Mouse (Mus musculus) erythroblast, adult 5-6 weeks (primary cell): Measurements from ENCODE around the gene Chl1. TPM values are rescaled to one million over a fixed set of nuclear protein-coding genes. Genes with fewer than 3 reads are reported as not detected.

Experiments
- ATAC-seq: replicated peaks from 2 replicates; pipeline ENCODE4 v1.8.0; 2016; ENCODE audit warnings: moderate number of reproducible peaks, mild to moderate bottlenecking, moderate TSS enrichment, inconsistent platforms; ENCODE audit not compliant: poor library complexity, low FRiP score, severe bottlenecking
- total RNA-seq, 2 experiments: library from RNA; stranded (forward) in 1 of 2; stranded (reverse) in 1 of 2; fragments of 150-400 nt in 1 of 2; fragments of 200-764, 138-1000 nt in 1 of 2; gene quantifications; 2 replicates each; pipeline versions ENCODE4 v1.2.3 to v1.2.4; 2015 to 2017; ENCODE audit warnings: low replicate concordance in 2 of 2

Gene Chl1
- total RNA-seq (2015; ENCODE audit: low replicate concordance) (not detected in 2 replicates), total RNA-seq (2017; ENCODE audit: low replicate concordance) (not detected in 2 replicates)

DNA sequence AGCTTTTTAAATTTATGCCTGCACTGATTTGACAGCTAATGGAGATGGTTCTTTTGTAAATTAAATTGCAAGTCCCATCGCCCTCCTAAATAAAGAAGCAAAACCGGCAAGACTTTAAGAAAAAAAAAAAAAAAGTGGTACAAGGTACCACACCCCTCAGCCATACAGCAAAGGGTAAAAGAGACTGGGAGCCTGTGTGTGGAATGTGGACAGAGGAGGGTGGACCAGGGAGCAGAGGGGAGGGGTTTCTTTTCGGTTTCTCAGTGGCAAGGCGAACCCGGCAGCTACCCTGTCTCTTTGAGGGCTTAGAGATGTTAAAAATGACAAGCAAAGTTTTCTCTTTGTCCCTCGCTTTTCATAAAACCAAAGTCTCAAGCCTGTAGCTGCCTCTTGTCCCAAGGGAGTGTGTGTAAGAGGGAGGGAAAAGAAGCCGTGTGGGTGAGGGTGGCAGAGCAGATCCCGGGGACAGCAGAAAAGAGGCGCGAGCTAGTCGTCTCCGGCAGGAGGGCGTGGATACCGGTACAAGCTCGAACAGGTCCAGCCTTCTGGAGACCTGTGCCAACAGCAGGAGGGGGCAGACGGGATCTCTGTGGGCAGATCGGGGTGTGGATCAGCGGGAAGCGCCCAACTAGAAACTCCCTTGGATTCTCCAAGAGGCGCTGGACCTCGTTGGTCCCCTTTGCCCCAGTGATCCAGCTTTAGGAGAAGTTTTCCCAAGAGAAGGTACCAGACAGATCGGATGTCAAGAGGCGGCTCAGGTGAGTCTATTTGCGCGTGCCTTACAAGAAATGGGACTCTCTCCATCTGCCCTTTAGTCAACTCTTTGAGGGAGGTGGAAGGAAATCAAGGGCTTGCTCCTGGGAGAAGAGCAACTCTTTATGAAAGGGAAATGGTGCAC is at the start of gene Chl1:
TSS of gene Chl1 (plus strand) at position 195 of the 898 bp plus-strand sequence.
- no peak for ATAC-seq

DNA sequence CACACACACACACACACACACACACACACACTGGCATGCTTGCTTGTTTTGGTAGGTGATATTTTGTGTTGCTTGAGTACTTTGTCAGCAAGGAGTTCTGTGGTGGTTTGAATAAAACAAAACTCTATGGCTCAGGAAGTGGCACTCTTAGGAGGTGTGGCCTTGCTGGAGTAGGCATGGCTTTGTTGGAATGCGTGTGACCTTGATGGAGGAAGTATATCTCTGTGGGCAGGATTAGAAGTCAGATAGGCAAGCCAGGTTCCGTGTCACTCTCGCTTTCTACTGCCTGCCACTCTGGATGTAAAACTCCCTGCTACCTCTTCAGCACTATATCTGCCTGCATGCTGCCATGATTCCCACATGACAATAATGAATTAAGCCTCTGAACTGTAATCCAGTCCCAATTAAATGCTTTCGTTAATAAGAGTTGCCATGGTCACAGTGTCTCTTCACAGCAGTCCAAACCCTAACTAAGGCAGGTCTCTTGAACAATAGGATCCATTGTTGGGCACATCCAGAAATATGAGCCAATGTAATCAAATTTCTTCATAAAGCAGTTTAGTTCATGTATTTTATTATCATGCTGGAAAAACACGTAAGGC is 44.8 kb upstream of the Chl1 start:
- no peak for ATAC-seq

DNA sequence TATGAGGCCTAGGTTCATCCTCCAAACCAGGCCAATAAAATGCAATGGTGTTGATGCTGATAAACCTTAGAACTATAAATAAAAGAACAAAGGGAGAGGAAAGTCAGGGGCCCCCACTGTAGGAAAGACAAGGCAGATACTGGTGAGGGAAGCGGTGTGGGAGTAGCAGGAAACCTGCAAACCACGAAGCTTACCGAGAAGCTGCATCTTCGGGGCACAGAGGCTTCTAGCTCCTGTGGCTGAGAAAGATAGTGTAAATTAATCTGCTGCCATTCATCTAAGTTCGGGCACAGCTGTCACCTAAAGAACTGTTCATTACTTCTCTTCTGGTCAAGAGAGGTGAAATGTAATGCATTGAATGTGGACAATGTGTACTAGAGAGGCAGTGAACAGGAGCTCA is 37.1 kb upstream of the Chl1 start:
- no peak for ATAC-seq

DNA sequence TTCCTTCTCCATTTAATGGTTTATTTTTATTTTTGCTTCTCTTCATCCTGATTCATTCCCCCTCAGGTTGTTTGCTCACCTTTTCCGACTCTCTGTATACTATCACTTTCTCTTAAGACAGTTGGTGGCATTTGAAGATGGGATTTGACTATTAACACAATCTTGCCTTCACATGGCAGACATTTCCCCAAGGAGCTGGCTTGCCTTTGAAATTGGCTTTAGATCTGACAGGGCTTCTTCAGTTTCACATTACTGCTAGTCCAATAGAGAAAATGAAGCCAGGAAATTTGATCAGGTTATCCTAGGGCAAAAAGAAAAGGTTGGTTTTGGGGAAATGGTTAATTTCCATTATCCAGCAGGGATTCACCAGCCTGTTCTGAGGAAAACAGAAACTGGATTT is 23.2 kb upstream of the Chl1 start:
- ATAC-seq: no peak

DNA sequence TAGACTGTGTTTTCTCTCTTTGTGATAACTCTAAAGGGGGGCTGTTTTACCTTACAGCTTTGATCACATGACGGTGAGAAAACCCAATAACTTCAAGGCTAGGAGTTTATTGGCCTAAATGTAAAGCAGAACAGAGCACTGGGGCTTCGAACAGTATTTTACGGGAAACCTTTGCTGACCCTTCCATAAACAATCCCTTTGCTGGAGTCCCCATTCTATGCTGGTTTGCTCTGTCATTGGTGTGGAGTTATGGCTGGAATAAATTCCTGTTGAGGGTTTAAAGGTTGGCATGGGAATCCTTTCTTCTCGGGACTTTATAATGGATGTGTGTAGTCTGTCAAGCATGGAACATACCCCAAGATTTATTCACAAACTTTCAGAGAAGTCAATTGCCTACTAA is 12.0 kb upstream of the Chl1 start:
- ATAC-seq: no peak

DNA sequence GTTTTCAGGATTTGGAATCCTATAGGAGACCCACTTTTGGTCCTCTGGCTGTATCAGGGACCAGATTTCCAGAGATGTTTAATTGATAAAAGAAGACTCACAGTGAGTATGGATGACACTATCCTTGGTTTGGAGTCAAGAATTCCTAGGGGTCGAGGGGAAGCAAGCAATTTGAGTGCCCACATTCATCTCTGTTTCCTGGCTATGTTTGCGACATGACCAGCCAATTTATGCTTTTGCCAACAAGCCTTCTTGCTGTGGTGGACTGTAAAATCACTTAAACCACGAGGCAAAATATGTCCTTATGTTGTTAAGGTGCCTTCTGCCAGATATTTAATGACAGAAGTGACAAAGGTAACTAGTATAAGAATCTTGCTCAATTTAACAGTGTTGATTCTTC is 6.3 kb upstream of the Chl1 start:
- no peak for ATAC-seq

DNA sequence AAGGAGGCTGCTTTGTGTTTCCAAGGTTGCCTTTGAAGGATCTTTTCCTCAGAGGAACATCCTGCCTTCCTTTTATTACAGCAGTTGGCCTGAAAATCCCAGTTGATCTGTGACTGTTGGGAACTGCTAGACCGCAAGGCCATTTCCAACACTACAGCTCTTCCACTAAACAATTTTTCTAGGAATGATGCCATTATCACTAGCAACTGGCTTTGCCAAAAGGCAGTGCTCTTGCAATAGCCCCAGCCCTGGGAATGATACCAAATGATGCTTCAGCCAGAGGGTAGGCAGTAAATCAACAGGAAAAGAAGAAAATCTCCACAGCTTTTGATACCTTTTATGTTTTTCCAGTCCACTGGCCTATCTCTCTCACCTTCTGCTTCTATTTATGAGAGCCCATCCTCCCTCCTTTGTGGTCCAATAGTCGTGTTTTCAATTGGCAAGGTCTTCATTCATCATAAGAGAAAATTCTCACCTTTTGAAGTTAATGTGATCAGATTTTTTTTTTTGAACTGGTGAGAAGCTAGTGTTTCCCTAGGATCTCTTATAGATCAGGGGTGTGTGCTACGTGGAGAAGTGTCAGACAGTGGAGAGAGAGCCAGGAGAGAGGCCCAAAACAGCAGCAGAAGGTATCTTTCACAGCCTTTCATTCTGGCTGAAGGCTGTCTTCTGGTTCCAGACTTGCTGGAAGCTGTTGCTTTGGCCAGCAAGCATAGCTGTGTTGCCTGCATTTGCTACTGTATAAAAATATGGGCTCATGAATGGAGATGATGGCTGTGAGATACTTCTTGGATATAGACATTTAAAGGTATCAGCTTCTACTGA is 2.4 kb upstream of the Chl1 start:
- ATAC-seq: no peak

DNA sequence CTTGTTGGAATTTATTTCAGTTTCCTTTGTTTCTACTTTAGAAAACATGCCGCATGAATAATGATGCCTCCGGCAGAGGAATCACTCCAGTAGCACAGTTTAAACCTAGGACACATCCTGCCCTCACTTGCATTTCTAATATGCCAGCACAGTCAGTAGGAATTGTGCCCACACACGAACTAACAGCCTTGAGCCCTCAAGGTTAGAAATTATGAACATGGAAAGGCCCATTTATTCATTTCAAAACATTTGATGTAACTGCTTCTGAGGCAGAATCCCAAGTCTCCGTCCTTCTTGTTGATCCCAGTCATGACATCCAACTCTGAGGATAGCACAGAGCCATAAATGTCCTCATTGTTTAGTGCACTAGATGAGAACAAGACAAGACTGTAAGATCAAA is 790 bp upstream of the Chl1 start:
- no peak for ATAC-seq

DNA sequence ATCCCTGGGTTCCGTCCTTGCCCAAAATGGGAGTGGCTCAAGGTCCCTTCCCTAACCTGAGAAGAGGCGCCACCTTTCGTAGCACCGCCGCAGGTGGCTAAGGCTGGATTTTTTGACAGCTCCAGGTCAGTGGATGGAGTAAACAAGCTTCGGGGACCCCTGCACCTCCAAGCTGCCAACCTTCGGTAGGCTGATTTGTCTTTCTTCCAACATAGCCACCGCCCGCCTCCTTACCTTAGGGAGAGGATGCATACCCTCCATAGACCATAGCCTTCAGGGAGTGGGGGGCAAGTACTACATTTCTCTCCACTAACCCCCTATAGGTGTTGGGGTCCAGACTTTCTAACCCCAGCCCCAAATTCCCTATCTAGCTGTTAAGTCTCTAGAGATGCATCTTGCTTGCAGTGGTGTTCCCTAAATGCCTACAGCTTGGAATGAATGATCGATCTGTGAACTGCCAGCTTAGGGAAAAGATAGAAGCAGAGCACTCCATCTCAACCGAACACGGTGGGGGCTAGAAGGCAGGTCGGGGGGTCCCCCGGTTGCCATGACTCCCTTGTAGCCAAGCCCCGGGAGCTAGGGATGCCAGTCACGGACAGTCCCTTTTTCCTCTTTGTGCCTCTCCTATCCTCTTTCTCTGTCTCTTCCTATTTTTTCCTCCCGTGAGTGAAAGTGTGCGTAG is 1.0 kb downstream of the Chl1 start:
- no peak for ATAC-seq

DNA sequence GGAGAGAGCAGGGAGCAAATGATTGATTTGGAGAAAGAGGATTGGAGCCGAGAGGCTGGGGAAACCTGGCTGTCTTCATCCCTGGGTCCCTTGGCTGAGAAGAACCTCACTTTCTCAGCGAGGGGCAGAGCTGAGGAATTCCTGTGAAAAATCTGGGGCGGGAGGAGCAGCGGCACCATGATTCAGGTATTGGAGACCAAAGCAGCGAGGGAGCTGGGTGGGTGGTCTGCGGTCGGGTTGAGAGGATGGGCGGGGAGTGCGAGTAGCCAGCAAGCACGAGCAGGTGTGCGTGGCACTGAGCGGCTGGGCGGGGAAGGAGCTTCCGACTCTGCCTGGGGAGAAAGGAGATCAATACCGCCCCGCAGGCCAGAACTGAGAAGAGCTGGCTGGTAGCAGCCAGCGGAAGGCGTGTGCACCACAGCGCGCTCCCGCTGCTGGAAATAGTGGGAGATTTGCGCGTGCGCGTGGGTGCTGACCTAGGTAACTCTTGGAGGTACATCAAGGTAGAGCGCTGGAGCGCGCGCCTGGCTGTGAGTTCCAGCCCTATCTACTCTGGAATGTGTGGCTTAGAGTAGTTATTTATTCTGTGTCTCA is 1.7 kb downstream of the Chl1 start:
- no peak for ATAC-seq

DNA sequence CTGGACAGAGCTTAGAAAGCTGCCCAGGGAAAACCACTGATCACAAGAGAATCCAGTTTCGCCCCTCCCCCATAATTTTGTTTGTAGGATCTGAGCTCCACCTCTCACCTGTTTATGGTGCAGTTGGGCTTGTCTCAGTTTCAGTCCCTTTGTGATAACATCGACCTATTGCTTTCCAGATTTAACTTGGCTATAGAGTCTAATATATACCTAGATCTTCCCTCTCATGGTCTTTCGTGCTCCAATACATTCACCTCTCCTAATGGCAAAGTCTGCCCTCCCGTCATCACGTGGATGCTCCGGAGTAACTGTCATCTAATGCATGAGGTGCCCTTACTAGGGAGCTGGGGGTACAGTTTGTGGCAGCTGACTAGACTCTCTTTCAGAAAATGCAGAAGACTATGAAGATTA is 2.5 kb downstream of the Chl1 start:
- no peak for ATAC-seq

DNA sequence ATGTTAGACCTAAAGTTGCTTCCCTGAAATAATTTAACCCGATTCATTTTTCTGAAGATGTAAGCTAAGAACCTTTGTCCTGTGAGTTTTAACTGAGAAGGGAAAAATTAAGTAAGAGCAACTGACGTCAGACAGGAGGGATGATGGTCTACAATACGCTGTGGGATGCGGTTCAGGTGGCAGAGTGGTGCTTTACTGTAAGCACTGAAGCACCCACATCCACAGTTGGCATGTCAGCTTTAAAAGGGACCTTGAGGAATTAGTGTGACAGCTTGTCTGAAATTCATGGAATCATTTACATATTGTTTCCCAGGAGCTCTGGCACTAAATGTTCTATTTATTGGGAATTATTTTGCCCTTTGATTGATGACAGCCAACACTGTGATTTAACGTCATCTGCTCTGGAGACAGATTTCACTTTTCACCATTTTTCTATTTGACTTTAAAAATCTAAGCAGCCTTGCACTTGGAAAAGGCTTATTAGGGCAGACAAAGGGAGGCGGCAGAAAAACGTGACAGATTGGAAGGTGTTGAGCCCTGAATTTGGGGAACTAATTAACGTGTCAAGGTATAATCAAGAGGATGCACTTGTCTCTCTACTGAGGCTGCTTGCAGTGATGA is 3.3 kb downstream of the Chl1 start:
- no peak for ATAC-seq

DNA sequence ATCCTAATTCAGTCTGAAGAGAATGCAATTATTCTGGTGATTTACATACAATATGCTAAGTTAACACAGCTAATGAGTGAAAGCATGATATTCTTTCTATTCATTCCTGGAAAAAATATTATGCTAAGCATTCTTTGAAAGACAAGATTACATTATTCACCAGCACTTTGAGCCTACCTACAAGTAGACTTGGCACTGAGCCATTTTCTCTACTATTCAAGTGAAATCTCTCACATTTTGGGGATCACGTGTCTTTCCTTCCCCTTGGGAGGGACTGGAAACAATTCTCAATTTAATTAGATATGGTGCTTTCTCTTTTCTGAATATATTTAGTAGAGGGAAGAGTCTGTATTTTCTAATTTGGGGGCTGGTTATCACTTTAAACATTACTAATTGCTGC is 4.0 kb downstream of the Chl1 start:
- no peak for ATAC-seq

DNA sequence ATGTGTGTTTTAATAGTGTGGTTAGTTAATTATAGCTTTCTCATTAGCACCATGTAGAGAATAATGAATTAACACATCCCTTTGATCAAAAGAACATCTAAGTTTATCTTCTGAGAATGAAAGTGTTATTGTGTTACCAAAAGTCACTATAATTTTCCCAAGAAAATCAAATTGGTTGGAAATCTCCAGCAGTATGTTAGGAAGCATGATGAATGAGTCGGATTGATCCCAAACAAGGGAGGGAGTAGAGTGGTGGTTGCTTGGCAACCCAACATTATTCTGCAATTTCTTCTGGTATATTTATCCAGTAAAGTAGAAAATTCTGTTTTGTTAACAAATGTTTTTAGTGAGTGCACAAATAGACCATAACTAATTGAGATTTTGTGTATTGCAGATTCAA is 4.4 kb downstream of the Chl1 start:
- ATAC-seq: no peak

DNA sequence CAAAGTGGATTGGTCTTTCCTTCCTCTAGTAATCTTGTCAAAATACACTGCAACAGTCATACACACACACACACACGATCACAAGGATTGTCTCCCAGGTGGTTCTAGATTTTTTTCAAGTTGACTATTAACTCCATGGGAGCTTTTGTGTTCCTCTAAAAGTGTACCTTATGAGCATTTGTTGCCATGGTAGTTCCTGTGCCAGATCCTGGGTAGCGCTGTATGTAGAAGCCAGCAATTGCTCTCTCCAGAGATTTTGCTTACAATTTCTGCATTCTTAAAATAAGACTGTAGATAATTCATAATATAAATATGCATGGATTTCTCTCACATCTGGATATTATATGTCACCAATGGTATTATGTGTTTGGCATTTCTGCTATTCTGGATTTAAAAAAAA is 9.2 kb downstream of the Chl1 start:
- ATAC-seq: no peak

DNA sequence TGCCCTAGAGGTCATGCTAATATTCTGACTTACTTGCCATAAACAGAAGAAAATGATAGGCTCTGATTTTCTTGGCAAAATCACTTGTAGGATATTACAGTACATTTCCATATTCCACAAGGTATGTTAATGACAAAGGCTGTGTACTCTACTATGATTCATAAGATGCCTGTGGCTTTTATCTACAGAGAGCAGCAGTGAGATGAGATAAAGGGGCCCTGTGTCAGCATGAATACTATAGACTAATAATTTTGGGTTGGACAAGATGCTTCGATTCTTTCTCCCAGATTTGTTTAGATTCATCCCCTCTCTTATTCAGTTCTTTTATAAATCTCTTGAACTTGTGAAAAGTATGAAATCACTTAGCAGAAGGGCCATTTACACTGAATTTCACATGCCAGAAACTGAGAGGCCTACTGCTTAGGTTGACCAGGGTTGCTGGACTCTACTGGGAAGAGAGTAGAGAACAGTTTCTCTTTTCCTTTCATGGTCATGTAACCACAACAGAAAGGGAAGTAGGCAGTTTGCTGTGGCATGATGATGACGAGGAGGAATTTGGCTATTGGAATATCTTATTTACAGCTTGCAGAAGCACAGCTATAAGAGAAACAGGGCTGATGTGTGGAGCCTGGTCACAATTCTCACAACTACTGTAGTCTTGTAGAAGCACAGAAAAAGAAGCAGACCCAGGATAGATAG is 15.1 kb downstream of the Chl1 start:
- ATAC-seq: no peak

DNA sequence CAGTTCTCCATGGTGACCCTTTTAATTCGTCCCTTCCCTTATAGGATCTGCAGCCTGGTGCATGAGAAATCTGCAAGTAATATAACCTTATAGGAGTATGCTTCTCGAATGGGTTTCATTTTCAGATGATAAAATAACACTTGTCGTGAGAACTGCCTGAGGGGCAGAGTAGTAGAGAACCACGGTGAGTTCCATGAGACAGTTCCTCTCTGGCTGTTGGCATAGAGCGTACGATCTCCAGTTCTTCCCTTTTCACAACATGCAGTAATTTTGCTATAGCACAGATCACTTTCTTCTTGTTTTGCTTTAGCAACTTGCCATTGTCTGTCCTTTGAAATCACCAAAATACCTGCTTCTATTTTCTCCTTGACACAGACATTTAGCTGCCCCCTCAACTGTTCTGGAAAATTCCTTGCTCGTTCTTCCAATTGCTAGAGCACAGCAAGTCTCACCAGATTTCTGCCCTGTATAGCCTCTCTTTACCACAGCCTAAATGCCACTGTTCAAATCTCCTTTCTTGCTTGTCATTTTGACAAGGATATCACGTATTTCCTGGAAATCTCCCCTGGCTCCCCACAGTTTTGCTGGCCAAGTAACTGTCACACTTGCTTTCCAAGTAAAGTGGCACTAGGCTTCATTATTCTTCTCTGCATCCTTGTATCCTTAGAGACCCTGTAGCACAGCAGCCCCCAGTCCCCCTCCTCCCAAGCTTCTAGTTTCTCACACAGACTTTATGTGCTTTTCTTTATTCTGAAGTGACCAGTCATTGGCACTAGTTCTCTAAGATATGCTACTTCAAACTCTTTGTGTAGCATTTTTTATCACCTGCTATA is 16.8 kb downstream of the Chl1 start:
- ATAC-seq: no peak

DNA sequence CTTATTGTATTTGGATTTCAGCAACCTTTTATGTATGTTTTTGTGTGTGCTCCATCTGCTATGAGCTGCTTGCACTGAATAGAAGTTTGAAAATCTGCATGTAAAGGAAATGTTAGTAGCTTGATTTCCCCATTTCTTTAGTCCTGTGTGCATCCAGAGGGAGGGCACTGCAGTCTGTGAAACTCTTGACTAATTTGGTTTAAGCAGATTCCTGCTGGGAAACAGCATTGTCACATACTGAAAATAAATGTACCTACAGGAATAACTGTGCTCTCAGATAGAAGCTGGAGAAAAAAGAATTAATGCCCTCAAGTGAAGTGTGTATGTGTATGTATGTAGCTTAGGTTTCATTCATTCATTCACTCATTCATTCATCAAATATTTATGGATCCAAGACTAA is 22.7 kb downstream of the Chl1 start:
- ATAC-seq: no peak
